Mouse (Mus musculus) hindbrain, embryonic 11.5 days (tissue): Measurements from ENCODE around the gene Krit1. TPM values are rescaled to one million over a fixed set of nuclear protein-coding genes. Genes with fewer than 3 reads are reported as not detected.

Experiments
- polyA plus RNA-seq: library from polyadenylated mRNA; unstranded; fragments of >200 nt; fragmentation: Nextera tagmentation; extraction: Ambion mirVana; gene quantifications from 2 replicates; pipeline ENCODE4 v1.2.1, GENCODE M21; 2014

Krit1 gene
- polyA plus RNA-seq, 1 experiment from 2014 or later = 71.5 TPM

Other genes with a start within 250 kb of the Krit1 start
- gene 1700109H08Rik, start 231.6 kb upstream of the Krit1 start, polyA plus RNA-seq = 3.2 and 5.1 TPM in 2 replicates
- gene Pex1, start 207.1 kb upstream of the Krit1 start, polyA plus RNA-seq = 16.7 and 18.5 TPM in 2 replicates
- 14.6 and 15.5 TPM in 2 replicates for gene Rbm48, start 206.6 kb upstream of the Krit1 start, polyA plus RNA-seq
- gene Tmbim7, start 152.0 kb upstream of the Krit1 start, polyA plus RNA-seq = not detected in 2 replicates
- 78.7 and 81.1 TPM in 2 replicates for gene Gatad1, start 146.0 kb upstream of the Krit1 start, polyA plus RNA-seq
- 15.8 and 18.2 TPM in 2 replicates for gene Ankib1, start 259 bp upstream of the Krit1 start, polyA plus RNA-seq
- gene Lrrd1, start 42.0 kb downstream of the Krit1 start, polyA plus RNA-seq = 0.17 and 0.20 TPM in 2 replicates
- gene Mterf1a, start 90.7 kb downstream of the Krit1 start, polyA plus RNA-seq = 10.0 and 11.6 TPM in 2 replicates
- 182 and 214 TPM in 2 replicates for gene Akap9, start 124.9 kb downstream of the Krit1 start, polyA plus RNA-seq